Mouse (Mus musculus) kidney, adult 2 months (tissue): ENCODE measurements around the gene Wscd1. TPM values are rescaled to one million over a fixed set of nuclear protein-coding genes. Genes with fewer than 3 reads are reported as not detected.

Source experiments
- DNase-seq: peaks from one replicate; pipeline ENCODE4 v3.0.0; 2021
- H3K27ac ChIP-seq: fragments of 200-500 bp; 2 replicates; pipeline ENCODE4 v1.5.1; 2012; ENCODE audit warnings: low read depth, low read length, control low read depth, inconsistent platforms; ENCODE audit not compliant: insufficient read depth
- H3K27me3 ChIP-seq: fragments of 200-500 bp; replicated peaks from 2 replicates; pipeline ENCODE4 v1.6.1; 2012; ENCODE audit warnings: mild to moderate bottlenecking, moderate library complexity, low read length, inconsistent platforms; ENCODE audit not compliant: control insufficient read depth, insufficient read depth
- H3K36me3 ChIP-seq: fragments of 200-500 bp; 2 replicates; pipeline ENCODE4 v1.6.1; 2012; ENCODE audit warnings: mild to moderate bottlenecking, moderate library complexity, low read length, inconsistent platforms; ENCODE audit not compliant: control insufficient read depth, insufficient read depth
- H3K4me1 ChIP-seq: fragments of 200-500 bp; 2 replicates; pipeline ENCODE4 v1.6.1; 2011; ENCODE audit warnings: low read length; ENCODE audit not compliant: control insufficient read depth, insufficient read depth
- H3K4me3 ChIP-seq: fragments of 200-500 bp; 2 replicates; pipeline ENCODE4 v1.5.1; 2011; ENCODE audit warnings: mild to moderate bottlenecking, low read depth, low read length, control low read depth; ENCODE audit not compliant: insufficient read depth
- CTCF ChIP-seq: fragments of 200-500 bp; conservative IDR thresholded peaks from 2 replicates; pipeline ENCODE4 v1.5.1; 2011; ENCODE audit warnings: low read depth, mild to moderate bottlenecking, control low read depth, low read length, moderate library complexity, mixed read lengths; ENCODE audit not compliant: insufficient read depth, insufficient read length
- POLR2A ChIP-seq: fragments of 200-500 bp; IDR thresholded peaks from one replicate; pipeline ENCODE4 v1.6.1; 2011; ENCODE audit warnings: low read depth, low read length, control low read depth
- WGBS: fragments of 180-500 bp; shearing (Covaris S2); methylation state at CpG from one replicate; pipeline ENCODE4 v1.1.7; 2018; 5-methylcytosine and 5-hydroxymethylcytosine counted together
- polyA plus RNA-seq: library from polyadenylated mRNA; depleted of rRNA; stranded (reverse); fragments of >200 nt; gene quantifications from 2 replicates; pipeline ENCODE4 v1.2.3, GENCODE M21; 2012

The Wscd1 gene
- polyA plus RNA-seq, 1 experiment = 12.5 TPM

DNA sequence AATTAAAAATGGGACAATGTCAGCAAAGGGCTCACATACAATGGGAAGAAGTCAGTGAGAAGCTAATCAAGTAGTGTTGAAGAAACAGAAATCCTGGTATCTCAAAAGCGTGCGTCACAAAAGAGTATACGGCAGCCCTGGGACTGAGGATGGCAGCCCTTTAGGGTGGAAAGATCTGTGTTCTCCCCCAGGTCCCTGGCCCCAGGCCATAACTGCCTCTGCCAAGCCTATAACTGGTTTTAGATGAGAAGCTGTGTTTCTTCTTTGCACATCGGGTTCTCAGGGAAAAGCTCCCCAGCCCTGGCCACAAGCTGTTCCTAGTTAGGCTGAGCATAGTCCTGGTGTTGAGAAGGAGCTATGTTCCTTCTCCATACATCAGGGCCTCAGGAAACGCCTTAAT is 72.3 kb downstream of the Wscd1 start:
- Histone ChIP-seq H3K4me3 (no peak overlapping the region), H3K27me3 (no peaks in the 10 kb centered on the region), H3K36me3 (no peaks in the 10 kb centered on the region), H3K4me1 (peaks cover 2% of the 10 kb centered on the region; the same call in 1 of the 2 replicates), H3K27ac (no peak overlapping the region)
- no peak for DNase-seq
- no peak for TF ChIP-seq POLR2A
- TF ChIP-seq CTCF = no peak
- 86% methylated on average over 5 of the region's 5 CpGs for WGBS

DNA sequence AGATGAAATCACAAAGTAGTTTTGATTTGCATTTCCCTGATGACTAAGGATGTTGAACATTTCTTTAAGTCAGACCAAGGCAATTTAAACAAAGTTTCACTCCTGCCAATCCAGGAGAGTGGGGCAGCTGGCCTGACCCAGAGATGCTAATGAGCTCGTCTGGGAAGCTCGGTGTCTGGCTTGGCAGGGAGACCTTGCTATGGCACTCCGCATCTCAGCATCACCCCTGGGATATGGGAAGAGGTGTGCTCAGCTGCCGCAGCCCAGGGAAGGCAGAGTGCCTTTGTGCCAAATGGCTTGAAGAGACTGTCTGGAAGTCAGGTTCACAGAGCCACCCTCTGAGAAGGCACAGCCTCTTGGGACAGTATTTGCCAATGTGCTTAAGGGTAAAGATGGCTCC is 75.3 kb downstream of the Wscd1 start:
- 59% methylated on average over 4 of the region's 4 CpGs for WGBS

More for the DNA sequence above, 75.3 kb downstream of the Wscd1 start:
- TF ChIP-seq POLR2A = no peak
- no peak for TF ChIP-seq CTCF
- H3K4me3 ChIP-seq = no peak overlapping the region
- no peaks in the 10 kb centered on the region for H3K27me3 ChIP-seq
- H3K4me1 ChIP-seq = no peaks in the 10 kb centered on the region
- H3K27ac ChIP-seq = no peak overlapping the region
- H3K36me3 ChIP-seq = no peaks in the 10 kb centered on the region
- no peak for DNase-seq
